Mouse (Mus musculus) frontal cortex, postnatal 36 days (tissue): ENCODE results near the gene Fhl1.

Experiments used
- DNase-seq, 2 experiments: peaks; one replicate each; pipeline ENCODE4 v3.0.0; 2022; ENCODE audit warnings: low spot score in 2 of 2

Gene Fhl1

DNA sequence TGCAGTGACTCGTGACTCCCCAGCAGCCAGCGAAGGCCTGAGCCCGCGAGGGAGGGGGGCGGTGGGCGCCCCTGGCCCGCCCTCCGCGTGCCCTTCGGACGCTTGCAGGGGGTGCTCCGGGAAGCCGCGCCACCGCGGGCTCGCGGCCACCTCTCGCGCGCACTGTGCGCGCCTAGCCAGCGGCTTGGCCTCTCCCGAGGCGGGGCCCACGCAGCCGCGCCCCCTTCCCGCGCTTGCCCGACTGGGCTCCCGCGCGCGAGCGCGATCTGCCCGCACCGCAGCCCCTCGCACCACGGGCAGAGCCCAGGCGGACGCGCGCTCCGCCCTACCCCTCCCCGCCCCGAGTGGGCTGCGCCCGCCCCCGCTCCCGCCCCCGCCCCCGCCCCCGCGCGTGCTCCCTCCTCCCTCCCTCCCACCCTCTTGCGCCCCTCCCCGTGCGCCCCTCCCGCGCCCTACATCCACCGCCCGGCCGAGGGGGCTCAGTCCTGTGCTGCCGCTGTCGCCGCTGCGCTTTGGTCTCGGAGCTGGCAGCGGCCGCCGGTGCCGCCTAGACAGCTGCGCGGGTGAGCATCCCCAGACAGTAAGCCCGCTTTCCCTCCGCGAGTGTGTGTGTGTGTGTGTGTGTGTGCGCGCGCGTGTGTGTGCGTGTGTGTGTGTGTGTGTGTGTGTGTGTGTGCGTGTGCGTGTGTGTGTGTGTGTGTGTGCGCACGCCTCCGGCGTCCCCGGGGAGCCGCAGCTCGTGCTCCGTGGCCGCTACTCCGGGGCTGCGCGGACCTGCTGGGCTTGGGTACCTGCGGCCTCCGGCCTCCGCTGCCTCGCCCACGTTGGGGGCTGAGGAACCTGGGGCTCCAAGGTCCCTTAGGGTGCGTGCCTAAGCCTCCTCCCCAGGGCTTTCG, at the start of gene Fhl1:
Gene Fhl1 (plus strand): TSS at position 482 of the 896 bp plus-strand sequence.
- DNase-seq: peak; percentile 28 to 29

DNA sequence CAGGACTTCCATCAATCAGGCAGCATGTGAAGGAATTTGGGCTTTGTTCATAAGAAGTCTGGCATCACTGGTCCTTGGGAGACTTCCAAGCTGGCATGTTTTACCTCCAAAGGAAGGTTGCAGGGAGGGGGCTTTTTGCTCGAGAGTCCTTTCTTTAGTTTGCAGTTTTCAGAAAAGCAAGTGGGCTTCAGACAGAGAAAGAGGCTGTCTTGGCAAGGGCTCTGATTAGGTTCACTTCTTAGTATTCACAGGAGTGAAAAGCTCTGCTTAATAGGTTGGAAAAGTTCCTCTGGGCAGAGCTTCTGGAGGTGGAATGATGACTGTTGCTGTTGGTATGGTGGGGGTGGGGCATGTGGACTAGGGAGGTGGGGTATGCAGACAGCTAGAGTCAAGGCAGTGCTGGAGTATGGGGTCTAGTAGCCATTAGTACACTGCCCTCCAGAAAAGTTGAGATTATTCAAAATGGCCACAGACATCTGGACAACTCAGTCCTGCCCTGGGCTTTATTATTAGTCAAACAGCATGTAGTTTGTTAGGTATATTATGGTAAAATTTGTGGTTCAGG, 49.3 kb upstream of the Fhl1 start:
- DNase-seq: no peak

DNA sequence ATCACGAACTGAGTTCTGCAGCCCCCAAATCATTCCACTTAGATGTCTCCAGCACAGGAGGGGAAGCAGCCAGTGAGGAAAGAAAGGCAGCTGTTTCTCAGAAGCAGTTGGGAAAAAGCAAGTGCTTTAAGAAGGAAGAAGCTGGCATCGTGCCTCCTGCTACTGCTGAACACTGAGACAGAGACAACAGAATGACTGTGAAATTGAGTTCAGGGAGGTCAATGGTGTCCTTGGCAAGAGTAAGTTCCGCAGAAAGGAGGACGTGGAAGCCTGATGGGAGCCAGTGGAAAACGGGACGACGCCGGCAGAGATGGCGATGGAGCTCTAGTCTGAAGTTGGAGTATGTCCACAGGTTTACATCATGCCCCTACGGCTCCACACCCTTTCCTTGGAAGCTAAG, 48.1 kb upstream of the Fhl1 start:
- no peak for DNase-seq

DNA sequence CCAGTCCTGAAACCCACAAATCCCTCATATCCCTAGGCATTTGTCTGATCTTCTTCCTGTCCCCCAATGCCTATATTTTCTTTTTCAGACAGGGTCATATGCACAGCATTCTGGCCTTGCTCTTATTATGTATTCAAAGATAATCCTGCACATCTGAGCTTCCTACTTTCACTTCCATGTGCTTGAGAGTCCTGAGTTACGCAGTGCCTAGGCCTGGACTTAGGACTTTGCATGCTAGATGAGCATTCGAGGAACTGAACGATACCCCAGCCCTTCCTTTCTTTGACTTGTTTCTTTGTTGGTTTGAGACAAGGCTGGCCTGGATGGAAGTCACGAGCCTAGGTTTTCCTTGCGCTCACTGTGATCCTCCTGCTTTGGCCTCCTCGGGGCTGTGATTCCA, 39.0 kb upstream of the Fhl1 start:
- no peak for DNase-seq

DNA sequence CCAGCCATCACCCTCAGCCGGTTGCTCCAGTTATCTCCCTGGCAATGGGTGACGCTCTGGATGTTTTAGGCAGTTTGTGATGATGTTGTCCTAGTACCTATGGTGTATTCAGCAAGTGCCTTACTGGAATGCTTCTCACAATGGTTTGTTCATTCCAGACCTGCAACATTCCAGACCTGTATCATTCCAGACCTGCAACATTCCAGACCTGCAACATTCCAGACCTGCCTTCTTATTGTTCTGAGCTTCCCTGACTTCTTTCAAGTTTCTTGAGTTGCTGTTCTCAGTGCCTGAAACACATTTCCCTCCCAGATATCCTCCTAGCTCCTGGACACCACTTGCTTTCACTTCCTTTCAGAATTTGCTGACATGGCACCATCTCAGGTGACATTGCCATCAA, 37.0 kb upstream of the Fhl1 start:
- DNase-seq: no peak

DNA sequence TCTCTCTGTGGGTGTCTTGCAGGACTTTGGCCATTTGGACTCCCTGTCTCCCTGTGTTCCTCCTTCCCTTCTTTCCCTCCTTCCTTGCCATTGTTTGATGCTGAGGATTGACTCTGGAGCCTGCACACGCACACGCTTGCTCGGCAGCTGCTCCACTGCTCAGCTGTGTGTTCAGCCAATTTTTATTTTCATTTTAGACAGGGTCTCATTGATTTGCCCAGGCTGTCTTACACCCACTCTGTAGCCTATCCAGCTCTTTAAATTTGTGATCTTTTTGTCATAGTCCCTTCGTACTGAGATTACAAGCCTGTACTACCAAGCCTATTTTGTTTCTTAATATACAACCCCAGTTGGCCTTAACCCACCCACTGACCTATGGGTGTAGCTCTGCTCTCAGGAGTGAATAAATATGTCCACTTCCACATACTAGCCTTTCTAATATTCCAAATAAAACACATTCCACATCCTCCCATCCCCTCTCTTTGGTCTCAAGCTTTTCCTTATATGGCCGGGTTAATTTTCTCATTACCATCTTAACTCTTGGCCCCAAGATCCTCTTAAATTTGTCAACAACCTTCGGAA, 34.3 kb upstream of the Fhl1 start:
- DNase-seq: no peak

DNA sequence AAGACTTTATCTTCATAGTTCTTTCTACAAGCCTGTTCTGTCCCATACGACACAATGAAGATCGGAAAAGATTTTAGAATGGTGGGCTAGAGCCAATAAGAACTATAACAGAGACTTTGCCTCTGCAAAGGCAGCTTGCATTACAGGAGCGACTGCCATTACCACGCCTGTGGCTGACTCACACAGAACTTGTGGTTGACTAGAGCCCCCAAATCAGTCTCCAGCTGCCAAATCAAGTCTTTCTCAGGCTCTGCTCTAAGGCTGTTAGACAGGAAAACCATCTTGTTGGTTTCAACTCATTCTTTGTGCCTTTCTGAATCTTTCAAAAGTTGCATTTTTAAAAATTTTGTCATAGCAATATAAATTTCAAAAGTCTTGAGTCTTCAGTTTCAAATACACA, 33.7 kb upstream of the Fhl1 start:
- no peak for DNase-seq

DNA sequence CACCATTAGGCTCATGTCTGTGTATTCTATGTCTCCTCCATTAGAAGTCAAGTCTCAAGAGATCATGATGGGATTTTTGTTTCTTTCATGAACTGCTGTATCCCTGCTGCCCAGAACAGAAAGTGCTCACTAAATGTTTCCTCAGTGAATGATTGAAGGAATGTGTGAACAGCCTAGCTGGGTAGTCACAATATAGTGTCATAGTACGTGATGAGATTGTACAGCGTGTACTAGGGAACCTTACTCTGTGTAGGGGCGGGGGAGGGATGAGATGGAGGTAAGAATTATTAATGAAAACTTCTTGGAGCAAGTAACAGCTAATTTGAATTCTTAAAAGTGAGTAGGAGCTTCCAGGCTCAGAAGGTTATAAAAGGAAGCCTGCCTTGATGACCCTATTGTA, 30.3 kb upstream of the Fhl1 start:
- DNase-seq: no peak

DNA sequence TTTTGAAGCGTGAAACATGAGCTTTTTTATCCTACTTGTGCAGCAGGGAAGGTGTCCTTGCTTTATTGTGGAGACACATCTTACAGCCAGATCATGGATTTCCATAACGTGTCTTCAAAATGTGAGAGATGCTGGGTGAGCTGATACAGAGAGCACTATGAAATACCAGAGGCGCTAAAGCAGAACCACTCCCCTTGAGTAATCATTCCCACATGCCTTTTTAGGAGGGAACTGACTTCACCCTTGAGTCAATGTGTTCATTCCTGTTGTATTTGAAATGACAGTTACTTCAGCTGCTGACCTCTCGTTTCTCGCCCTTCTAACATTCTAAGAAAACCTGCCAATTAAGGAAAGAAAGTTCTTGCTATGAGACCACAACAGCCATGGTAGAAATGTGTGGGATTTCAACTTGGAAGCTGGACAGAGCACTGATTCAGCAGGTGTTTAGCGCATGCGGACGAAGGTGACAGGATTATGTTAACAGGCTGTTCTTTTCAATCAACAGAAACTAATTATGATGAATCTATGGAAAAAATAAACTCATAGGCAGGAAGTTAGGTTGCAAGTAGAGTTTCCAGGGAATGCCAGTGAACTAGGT, 27.5 kb upstream of the Fhl1 start:
- DNase-seq: no peak

DNA sequence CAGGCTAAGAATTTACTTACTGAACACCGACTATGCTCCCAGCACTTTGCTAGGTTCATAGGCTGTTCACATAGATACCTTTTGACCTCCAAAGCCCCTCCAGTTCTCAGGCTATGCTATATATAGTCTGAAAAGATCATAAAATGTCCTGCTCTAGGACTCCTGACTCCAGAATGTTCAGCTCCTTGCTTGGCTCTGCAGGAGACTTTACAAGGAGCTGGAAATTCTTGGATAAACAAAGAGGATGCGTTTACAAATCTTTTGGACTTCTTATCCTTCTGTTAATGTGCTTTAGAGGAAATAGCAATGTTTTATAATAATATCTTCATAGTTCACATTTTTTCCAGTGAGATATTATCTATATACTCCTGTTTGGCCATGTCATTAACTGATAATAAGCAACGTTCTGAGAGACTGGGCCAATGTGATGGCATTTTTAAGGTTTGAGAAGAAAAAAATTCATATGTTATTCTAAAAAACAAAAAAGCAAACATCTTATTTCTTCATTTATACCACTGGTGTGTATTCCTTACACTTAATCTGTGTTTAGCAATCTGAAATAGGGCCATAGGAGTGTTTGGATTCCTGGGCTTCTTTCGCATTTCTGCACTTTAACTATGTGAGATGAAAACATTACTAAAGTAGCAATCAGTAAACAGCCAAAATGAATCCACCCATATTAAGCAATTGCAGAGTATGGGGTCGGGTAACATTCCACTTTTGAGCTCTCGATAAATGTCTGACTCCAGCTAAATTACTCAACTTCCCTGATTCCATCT, 22.8 kb upstream of the Fhl1 start:
- DNase-seq: no peak

DNA sequence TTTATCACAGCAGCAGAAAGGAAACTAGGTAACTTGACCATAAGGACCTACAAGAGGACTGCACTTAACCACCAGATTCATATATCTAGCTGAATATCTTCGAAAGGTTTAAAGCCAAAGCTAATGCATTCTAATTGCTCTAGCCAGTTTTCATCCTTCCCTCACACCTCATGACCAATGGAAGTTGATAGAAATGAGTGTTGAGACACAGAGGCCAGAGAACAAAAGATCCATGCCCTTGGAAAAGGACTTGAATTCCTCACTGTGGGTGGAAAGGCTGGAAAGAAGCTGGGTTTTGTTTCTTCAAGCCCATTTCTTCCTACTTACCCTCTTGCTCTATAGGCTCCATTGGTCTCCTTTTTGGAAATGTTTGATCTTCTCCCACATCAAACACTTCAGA, 21.1 kb upstream of the Fhl1 start:
- DNase-seq: no peak

DNA sequence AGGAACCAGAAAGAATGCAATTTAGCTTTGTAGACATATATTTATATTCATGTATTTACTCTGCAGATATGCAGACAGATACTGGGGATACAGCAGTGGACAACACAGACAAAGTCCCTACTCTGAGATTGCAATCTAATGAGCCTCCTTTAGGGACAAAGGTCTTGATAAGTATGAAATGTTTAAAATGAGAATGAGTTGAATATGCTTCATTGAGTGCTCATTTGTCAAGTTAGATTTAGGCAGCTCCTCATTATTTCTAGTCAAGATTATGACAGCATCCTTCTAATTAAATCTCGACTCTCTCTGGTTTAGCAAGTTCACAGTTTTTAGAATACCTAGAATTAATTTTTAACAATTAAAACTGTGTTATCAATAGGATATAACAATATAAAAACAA, 18.9 kb upstream of the Fhl1 start:
- no peak for DNase-seq

DNA sequence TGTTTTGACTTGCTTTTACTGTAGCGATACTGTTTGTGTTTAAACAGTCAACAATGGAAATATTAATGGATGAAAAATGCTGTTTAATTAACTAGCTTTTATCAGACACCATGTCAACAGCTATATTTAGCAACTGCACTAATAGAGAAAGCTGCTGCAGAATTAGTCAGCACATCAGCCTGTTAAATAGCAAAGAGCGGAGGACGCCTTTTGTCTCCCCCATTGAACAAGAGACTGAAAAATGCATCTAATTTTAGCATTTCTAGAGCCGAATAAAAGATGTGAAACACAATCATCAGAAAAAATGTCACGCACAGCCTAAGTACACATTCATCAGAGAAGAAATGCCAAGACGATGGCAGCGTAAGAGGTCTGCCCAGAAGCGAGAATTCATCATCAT, 9.0 kb upstream of the Fhl1 start:
- DNase-seq: peak in 1 of 2 experiments; percentile 3

DNA sequence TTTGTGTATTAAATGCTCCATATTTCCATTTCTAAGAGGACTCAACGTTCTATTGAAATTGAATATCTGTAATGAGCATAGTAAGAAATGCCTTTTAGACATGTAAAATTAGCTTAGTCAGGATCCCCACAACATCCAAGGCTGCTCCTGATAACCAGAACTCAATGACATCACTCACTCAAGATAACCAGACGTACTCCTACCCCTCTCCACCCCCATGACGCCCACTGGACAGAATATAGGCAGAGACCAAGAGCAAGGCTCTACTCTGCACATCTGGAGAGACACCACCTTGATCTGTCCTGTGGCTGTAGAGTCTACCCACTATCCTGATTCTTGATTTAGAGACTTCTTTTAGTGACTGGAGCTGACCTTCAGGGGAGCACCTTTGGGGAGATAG, 3.1 kb upstream of the Fhl1 start:
- no peak for DNase-seq

DNA sequence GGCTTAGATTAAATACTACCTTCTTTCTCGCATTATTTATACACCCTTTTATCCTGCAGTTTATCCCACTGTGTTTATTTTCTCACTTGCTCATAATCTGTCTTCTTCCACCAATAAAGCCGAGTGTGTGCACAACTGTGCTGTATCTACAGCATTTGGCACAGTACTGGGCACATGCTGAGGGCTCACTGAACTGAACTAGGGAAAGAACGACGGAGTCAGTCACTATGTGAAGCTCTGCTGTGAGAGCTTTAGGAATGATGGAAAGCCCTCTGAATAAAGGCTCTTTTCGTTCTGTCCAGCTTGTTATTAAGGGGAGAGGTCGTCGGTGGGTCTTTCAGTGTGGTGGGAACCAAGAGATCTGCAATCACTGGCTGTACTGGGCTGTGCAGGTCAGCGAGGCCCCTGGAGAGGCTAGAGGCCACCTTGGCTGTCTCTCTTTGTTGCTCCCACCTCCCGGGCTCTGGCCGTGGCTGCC, 720 bp upstream of the Fhl1 start:
- DNase-seq: peak in 1 of 2 experiments; percentile 39

DNA sequence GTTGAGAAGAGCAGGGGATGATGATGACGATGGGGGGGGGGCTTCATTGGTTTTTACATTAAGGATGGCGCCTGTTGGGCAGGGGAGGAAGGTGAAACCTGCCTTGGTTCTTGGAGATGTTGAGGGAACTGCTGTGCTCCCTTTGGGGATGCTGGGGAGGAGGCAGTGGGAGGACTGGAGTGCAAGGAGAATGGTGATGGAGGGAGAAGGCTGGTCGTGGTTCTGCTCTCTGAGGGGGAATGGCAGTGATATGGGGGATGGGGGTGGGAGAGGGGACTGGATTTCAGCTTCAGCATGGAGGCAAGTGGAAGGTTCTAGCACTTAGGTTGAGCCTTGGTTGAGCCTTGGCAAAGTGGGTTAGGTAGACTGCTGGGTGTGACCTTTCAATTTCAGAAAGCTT, 814 bp downstream of the Fhl1 start:
- peak in 1 of 2 experiments; percentile 2 for DNase-seq

DNA sequence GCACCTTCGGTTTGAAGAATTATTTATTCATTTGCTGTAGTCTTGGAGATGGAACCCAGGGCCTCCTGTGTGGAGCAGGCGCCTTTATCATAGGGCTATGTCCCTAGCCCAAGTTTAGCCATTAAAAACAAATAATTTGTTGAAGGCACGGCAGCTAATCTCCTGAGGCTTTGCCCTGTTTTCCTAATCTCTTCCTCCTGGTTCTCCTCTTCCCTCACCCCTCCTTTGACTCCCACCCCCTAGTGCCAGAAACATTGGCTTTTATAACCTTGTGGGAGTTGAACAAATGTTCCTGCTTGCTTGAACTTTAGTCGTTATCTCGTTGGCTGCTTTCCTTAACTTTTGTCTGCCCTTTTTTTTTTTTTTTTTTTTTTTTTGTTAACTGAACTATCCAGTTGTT, 2.8 kb downstream of the Fhl1 start:
- no peak for DNase-seq

DNA sequence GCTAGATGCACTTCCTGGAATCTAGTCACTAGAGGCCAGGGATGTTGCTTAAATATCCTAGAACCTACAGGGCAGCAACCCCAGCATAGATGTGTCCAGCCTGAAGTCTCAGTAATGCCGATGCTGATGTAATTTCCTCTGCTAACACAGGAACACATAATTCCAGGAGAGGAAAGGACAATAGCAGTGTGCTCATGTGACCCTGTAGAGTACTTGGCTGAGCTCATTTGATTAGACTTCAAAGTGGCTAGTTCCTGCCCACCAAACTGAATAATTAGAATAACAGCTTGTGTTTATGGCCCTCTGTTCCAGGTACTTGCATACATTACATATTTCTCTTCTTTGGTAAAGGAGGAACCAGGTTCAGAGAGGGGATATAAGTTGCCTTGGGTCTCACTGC, 4.6 kb downstream of the Fhl1 start:
- DNase-seq: no peak

DNA sequence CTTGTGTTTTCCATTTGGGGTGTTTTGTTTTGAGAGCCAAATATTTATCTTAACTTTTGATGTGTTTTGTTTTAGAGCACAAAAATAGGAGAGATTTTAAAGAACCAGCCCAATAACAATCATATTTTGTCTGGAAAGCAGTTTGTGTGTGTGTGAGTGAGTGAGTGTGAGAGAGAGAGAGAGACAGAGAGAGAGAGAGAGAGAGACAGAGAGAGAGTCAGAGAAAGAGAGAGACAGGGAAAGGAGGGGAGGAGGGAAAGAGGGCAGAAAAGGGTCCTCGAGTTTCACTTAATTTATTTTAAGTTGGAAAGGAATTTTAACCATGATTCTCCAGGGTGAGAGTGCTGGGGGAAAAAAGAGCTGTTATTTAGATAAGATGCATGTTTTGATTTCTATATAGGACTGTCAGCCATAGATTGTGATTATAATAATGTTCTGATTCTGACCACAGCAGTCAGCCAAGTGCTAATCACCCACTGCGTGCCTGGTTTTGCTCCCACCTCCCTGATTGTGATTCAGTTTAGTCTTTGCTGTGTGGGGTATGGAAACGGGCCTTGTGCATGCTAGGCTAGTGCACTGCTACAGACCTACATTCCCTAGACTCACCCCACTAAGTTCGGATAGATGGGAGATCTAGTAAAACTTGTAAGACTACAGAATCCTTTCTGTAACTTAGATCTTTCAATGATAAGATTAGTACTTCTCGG, 6.4 kb downstream of the Fhl1 start:
- no peak for DNase-seq

DNA sequence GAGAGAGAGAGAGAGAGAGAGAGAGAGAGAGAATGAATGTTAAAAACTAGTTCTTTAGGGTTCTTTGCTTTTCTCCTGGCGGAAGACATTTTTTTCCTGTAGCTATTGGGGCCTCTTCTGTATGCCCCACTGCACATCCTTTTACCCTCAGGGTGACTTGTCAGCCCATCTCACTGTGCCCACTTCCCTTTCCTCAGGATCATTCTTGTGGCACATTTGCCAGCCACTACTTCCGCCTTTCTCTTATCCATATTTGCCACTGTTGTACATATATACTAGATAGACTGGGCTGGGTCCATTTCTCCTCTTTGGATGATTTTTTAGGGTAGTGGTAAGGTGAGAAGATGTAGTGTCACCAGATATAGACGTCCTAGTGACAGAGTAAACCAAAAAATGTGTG, 9.8 kb downstream of the Fhl1 start:
- no peak for DNase-seq

DNA sequence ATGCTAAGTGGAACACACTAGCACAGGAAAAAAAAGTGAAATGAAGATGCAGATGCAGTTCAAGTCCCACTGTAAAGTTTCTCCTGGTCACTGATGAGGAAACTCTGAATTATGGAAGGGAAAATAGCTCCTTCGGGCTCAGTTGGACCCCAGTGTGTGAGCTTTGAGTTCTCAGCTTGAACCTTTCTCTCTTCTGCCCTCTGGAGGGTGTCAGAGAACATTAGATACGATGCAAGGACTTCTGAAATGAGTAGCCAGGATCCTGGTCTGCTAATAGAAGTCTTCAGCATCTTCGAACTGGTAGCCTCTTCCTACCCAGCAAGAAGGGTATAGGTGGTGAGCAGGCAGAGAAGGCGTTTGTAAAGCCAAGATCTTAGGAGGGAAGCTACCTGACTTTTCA, 19.9 kb downstream of the Fhl1 start:
- no peak for DNase-seq
